Mouse (Mus musculus) lung, embryonic 14.5 days (tissue): ENCODE measurements at regions not wholly inside any gene's neighbourhood (a gene's known extent, or its start where the extent isn't known, plus 50 kb on each side); places are given as distances from the start of the nearest gene placed in this dataset.

Experiments used
- ATAC-seq: fragments of 200-750 bp; cut with Nextera tagmentation; 2 replicates; pipeline ENCODE4 v1.8.0; 2017; ENCODE audit warnings: mild to moderate bottlenecking, moderate TSS enrichment, moderate library complexity; ENCODE audit not compliant: insufficient read depth
- DNase-seq: peaks from one replicate; pipeline ENCODE4 v3.0.0-alpha.2; 2015
- H3K27ac ChIP-seq: fragments of 300-500 bp; sonication (generic); 2 replicates; pipeline ENCODE4 v1.5.1; 2014; ENCODE audit warnings: low read depth, mild to moderate bottlenecking, moderate library complexity
- H3K27me3 ChIP-seq: fragments of 300-500 bp; sonication (generic); 2 replicates; pipeline ENCODE4 v1.6.1; 2014; ENCODE audit warnings: low read length, control low read depth; ENCODE audit not compliant: insufficient read depth
- H3K36me3 ChIP-seq: fragments of 300-500 bp; sonication (generic); 2 replicates; pipeline ENCODE4 v1.6.1; 2014; ENCODE audit warnings: control low read depth; ENCODE audit not compliant: insufficient read depth
- H3K4me1 ChIP-seq: fragments of 300-500 bp; sonication (generic); 2 replicates; pipeline ENCODE4 v1.6.1; 2014; ENCODE audit warnings: antibody characterized with exemption, control low read depth; ENCODE audit not compliant: insufficient read depth
- H3K4me2 ChIP-seq: fragments of 300-500 bp; sonication (generic); 2 replicates; pipeline ENCODE4 v1.6.1; 2014; ENCODE audit warnings: mild to moderate bottlenecking
- H3K4me3 ChIP-seq: fragments of 300-500 bp; sonication (generic); 2 replicates; pipeline ENCODE4 v1.5.1; 2014; ENCODE audit warnings: low read depth, low read length
- H3K9ac ChIP-seq: fragments of 300-500 bp; sonication (generic); 2 replicates; pipeline ENCODE4 v1.6.1; 2014
- H3K9me3 ChIP-seq: fragments of 300-500 bp; sonication (generic); 2 replicates; pipeline ENCODE4 v1.6.1; 2016; ENCODE audit warnings: low read depth, low read length, control low read depth
- CTCF ChIP-seq: IDR thresholded peaks from 2 replicates; pipeline ENCODE4 v1.5.1; 2016; ENCODE audit warnings: antibody characterized with exemption, low read depth
- WGBS: fragments of 180-500 bp; shearing (Covaris S2); extraction: QIAGEN DNeasy Blood & Tissue Kit; methylation state at CpG from one replicate; pipeline ENCODE4 v1.1.7; 2014; 5-methylcytosine and 5-hydroxymethylcytosine counted together

- H3K36me3 ChIP-seq = no peaks in the 10 kb centered on the region
- ATAC-seq = no peak
- no peak overlapping the region for H3K27ac ChIP-seq
- H3K9me3 ChIP-seq = no peaks in the 10 kb centered on the region
- peaks cover 5% of the 10 kb centered on the region; the same call in 1 of the 2 replicates for H3K27me3 ChIP-seq
- 0 out of 2 replicates have a peak, but pooled peaks cover 4% of the 10 kb centered on the region for H3K4me1 ChIP-seq
- no peak overlapping the region for H3K4me2 ChIP-seq
- no peak overlapping the region for H3K9ac ChIP-seq
- H3K4me3 ChIP-seq = no peak overlapping the region
- 80% methylated on average over 3 of the region's 3 CpGs for WGBS
- TF ChIP-seq CTCF = no peak
- DNase-seq = no peak
Observed at GRCm38 (mm10) chr6:71044241-71044640, 87.9 kb downstream of the Foxi3 start.

- ATAC-seq = no peak
- no peak overlapping the region for H3K4me3 ChIP-seq
- TF ChIP-seq CTCF = no peak
Observed at GRCm38 (mm10) chr6:71045261-71045660, 88.9 kb downstream of the Foxi3 start.

GRCm38 (mm10) chr6:71048199-71049094, 92.1 kb downstream of the Foxi3 start:
- H3K9ac ChIP-seq = peak overlapping the region; percentile 49
- 1% methylated on average over 38 of the region's 38 CpGs for WGBS

More at GRCm38 (mm10) chr6:71045261-71045660, 88.9 kb downstream of the Foxi3 start:
- no peak for DNase-seq
- H3K4me1 ChIP-seq = 0 out of 2 replicates have a peak, but pooled peaks cover 4% of the 10 kb centered on the region
- H3K27me3 ChIP-seq = peaks cover 5% of the 10 kb centered on the region; the same call in 1 of the 2 replicates
- no peak overlapping the region for H3K9ac ChIP-seq
- no peak overlapping the region for H3K4me2 ChIP-seq
- H3K9me3 ChIP-seq = no peaks in the 10 kb centered on the region
- H3K36me3 ChIP-seq = no peaks in the 10 kb centered on the region
- no peak overlapping the region for H3K27ac ChIP-seq
- WGBS = 75% methylated on average over 4 of the region's 4 CpGs

GRCm38 (mm10) chr6:71050248-71050647, 93.9 kb downstream of the Foxi3 start:
- H3K9ac ChIP-seq = no peak overlapping the region
- ATAC-seq (no peak), DNase-seq (no peak)
- TF ChIP-seq CTCF = no peak
- 0 out of 2 replicates have a peak, but pooled peaks cover 4% of the 10 kb centered on the region for H3K4me1 ChIP-seq
- no peak overlapping the region for H3K4me2 ChIP-seq
- H3K4me3 ChIP-seq = no peak overlapping the region
- no peak overlapping the region for H3K27ac ChIP-seq
- peaks cover 5% of the 10 kb centered on the region; the same call in 1 of the 2 replicates for H3K27me3 ChIP-seq
- no peaks in the 10 kb centered on the region for H3K9me3 ChIP-seq
- no peaks in the 10 kb centered on the region for H3K36me3 ChIP-seq
- WGBS = 19% methylated on average over 5 of the region's 5 CpGs

More at GRCm38 (mm10) chr6:71048199-71049094, 92.1 kb downstream of the Foxi3 start:
- DNase-seq = peak; percentile 73
- peak overlapping the region; percentile 80 for H3K4me2 ChIP-seq
- H3K27ac ChIP-seq = no peak overlapping the region
- no peaks in the 10 kb centered on the region for H3K9me3 ChIP-seq
- H3K27me3 ChIP-seq = peaks cover 5% of the 10 kb centered on the region; the same call in 1 of the 2 replicates
- ATAC-seq = peak; percentile 71; the same call in 1 of the 2 replicates
- TF ChIP-seq CTCF = no peak
- H3K4me1 ChIP-seq = 0 out of 2 replicates have a peak, but pooled peaks cover 4% of the 10 kb centered on the region
- peak overlapping the region; percentile 41 for H3K4me3 ChIP-seq
- H3K36me3 ChIP-seq = no peaks in the 10 kb centered on the region

- DNase-seq = peak; percentile 10
- 0 out of 2 replicates have a peak, but pooled peaks cover 4% of the 10 kb centered on the region for H3K4me1 ChIP-seq
- no peak overlapping the region for H3K9ac ChIP-seq
- peak; percentile 54; the same call in 1 of the 2 replicates for ATAC-seq
- no peak overlapping the region for H3K27ac ChIP-seq
- no peak overlapping the region for H3K4me3 ChIP-seq
- no peak for TF ChIP-seq CTCF
- no peaks in the 10 kb centered on the region for H3K9me3 ChIP-seq
- peaks cover 5% of the 10 kb centered on the region; the same call in 1 of the 2 replicates for H3K27me3 ChIP-seq
- 4% methylated on average over 14 of the region's 14 CpGs for WGBS
- 0 out of 2 replicates have a peak overlapping the region, but pooled peaks have one; percentile 12 for H3K4me2 ChIP-seq
- no peaks in the 10 kb centered on the region for H3K36me3 ChIP-seq
Observed at GRCm38 (mm10) chr6:71050754-71051213, 93.5 kb downstream of the Thnsl2 start.

GRCm38 (mm10) chr6:71057209-71057858, 86.9 kb downstream of the Thnsl2 start:
- Histone ChIP-seq H3K4me3 (no peak overlapping the region), H3K27me3 (no peaks in the 10 kb centered on the region), H3K4me2 (no peak overlapping the region), H3K9ac (no peak overlapping the region), H3K4me1 (no peaks in the 10 kb centered on the region), H3K36me3 (no peaks in the 10 kb centered on the region), H3K27ac (no peak overlapping the region), H3K9me3 (no peaks in the 10 kb centered on the region)
- DNase-seq (no peak), ATAC-seq (no peak)
- TF ChIP-seq CTCF = no peak
- WGBS = 40% methylated on average over 6 of the region's 6 CpGs
